Mouse (Mus musculus) thymus, adult 2 months (tissue): Measurements from ENCODE around the gene Dusp1. TPM values are rescaled to one million over a fixed set of nuclear protein-coding genes. Genes with fewer than 3 reads are reported as not detected.

ENCODE experiments used
- DNase-seq: peaks from one replicate; pipeline ENCODE4 v3.0.0; 2021
- H3K27ac ChIP-seq: fragments of 200-500 bp; 2 replicates; pipeline ENCODE4 v1.5.1; 2012; ENCODE audit warnings: low read length, control low read depth; ENCODE audit not compliant: control insufficient read depth, insufficient read depth
- H3K27me3 ChIP-seq: fragments of 200-500 bp; 2 replicates; pipeline ENCODE4 v1.6.1; 2012; ENCODE audit warnings: mild to moderate bottlenecking, low read length, moderate library complexity, mixed read lengths; ENCODE audit not compliant: control insufficient read depth, insufficient read depth
- H3K36me3 ChIP-seq: fragments of 200-500 bp; 2 replicates; pipeline ENCODE4 v1.6.1; 2012; ENCODE audit warnings: mild to moderate bottlenecking, low read length, moderate library complexity; ENCODE audit not compliant: control insufficient read depth, insufficient read depth
- H3K4me1 ChIP-seq: fragments of 200-500 bp; replicated peaks from 2 replicates; pipeline ENCODE4 v1.6.1; 2012; ENCODE audit warnings: low read length; ENCODE audit not compliant: control insufficient read depth, insufficient read depth
- H3K4me3 ChIP-seq: fragments of 200-500 bp; 2 replicates; pipeline ENCODE4 v1.5.1; 2012; ENCODE audit warnings: mild to moderate bottlenecking, low read length, control low read depth, moderate library complexity; ENCODE audit not compliant: control insufficient read depth, insufficient read depth
- CTCF ChIP-seq: fragments of 200-500 bp; IDR thresholded peaks from 2 replicates; pipeline ENCODE4 v1.5.1; 2012; ENCODE audit warnings: mild to moderate bottlenecking, control low read depth, low read length, moderate library complexity, borderline replicate concordance; ENCODE audit not compliant: control insufficient read depth, poor library complexity, insufficient read depth; ENCODE audit errors: extremely low read depth
- POLR2A ChIP-seq: fragments of 200-500 bp; IDR thresholded peaks from 2 replicates; pipeline ENCODE4 v1.6.1; 2012; ENCODE audit warnings: mild to moderate bottlenecking, low read length, control low read depth, moderate library complexity; ENCODE audit not compliant: control insufficient read depth, poor library complexity, insufficient read depth; ENCODE audit errors: extremely low read depth
- WGBS: fragments of 180-500 bp; shearing (Covaris S2); methylation state at CpG from one replicate; pipeline ENCODE4 v1.1.7; 2018; 5-methylcytosine and 5-hydroxymethylcytosine counted together
- polyA plus RNA-seq: library from polyadenylated mRNA; depleted of rRNA; stranded (reverse); fragments of >200 nt; gene quantifications from 2 replicates; pipeline ENCODE4 v1.2.3, GENCODE M21; 2012

Gene Dusp1
- polyA plus RNA-seq, 1 experiment, result 59.3 TPM

GRCm38 (mm10) chr17:26584558-26585136 is 22.7 kb upstream of the Dusp1 start:
- TF ChIP-seq CTCF, result no peak
- TF ChIP-seq POLR2A, result no peak
- 93% methylated on average over 15 of the region's 15 CpGs for WGBS
- Histone ChIP-seq H3K27ac (no peak overlapping the region; the same call in 1 of the 2 replicates), H3K27me3 (no peaks in the 10 kb centered on the region), H3K4me1 (no peaks in the 10 kb centered on the region), H3K4me3 (no peak overlapping the region), H3K36me3 (no peaks in the 10 kb centered on the region)
- no peak for DNase-seq

- H3K4me1 ChIP-seq, result no peaks in the 10 kb centered on the region
- H3K27ac ChIP-seq, result no peak overlapping the region
- H3K4me3 ChIP-seq, result no peak overlapping the region
- DNase-seq, result no peak
- WGBS, result 92% methylated on average over 4 of the region's 4 CpGs
- H3K27me3 ChIP-seq, result no peaks in the 10 kb centered on the region
- no peak for TF ChIP-seq CTCF
- TF ChIP-seq POLR2A, result no peak
- no peaks in the 10 kb centered on the region for H3K36me3 ChIP-seq
These were observed 22.1 kb upstream of the Dusp1 start for GRCm38 (mm10) chr17:26584063-26584462.

- Histone ChIP-seq H3K4me1 (no peaks in the 10 kb centered on the region), H3K4me3 (no peak overlapping the region), H3K36me3 (no peaks in the 10 kb centered on the region), H3K27me3 (no peaks in the 10 kb centered on the region), H3K27ac (no peak overlapping the region)
- no peak for TF ChIP-seq CTCF
- TF ChIP-seq POLR2A, result no peak
- DNase-seq, result no peak
- WGBS, result 98% methylated on average over 6 of the region's 6 CpGs
These were observed 21.7 kb upstream of the Dusp1 start for GRCm38 (mm10) chr17:26583606-26584005.

- no peak for TF ChIP-seq CTCF
- TF ChIP-seq POLR2A, result no peak
- H3K4me1 ChIP-seq, result peaks cover 2% of the 10 kb centered on the region; the same call in 1 of the 2 replicates
- no peaks in the 10 kb centered on the region for H3K36me3 ChIP-seq
- WGBS, result over 99% methylated on average over 9 of the region's 9 CpGs
- H3K27me3 ChIP-seq, result no peaks in the 10 kb centered on the region
- no peak for DNase-seq
- H3K4me3 ChIP-seq, result no peak overlapping the region
- H3K27ac ChIP-seq, result no peak overlapping the region
These were observed 21.1 kb upstream of the Dusp1 start for GRCm38 (mm10) chr17:26583056-26583455.

- no peaks in the 10 kb centered on the region for H3K27me3 ChIP-seq
- 98% methylated on average over 5 of the region's 5 CpGs for WGBS
- no peak for TF ChIP-seq POLR2A
- TF ChIP-seq CTCF, result no peak
- H3K36me3 ChIP-seq, result no peaks in the 10 kb centered on the region
- H3K4me3 ChIP-seq, result no peak overlapping the region
- DNase-seq, result no peak
- no peak overlapping the region for H3K27ac ChIP-seq
- peaks cover 9% of the 10 kb centered on the region; the same call in 1 of the 2 replicates for H3K4me1 ChIP-seq
These were observed 20.4 kb upstream of the Dusp1 start for GRCm38 (mm10) chr17:26582297-26582696.

GRCm38 (mm10) chr17:26580873-26581401 is 19.0 kb upstream of the Dusp1 start:
- Histone ChIP-seq H3K4me3 (no peak overlapping the region), H3K27me3 (no peaks in the 10 kb centered on the region), H3K27ac (no peak overlapping the region), H3K4me1 (peaks cover 13% of the 10 kb centered on the region; the same call in 1 of the 2 replicates), H3K36me3 (no peaks in the 10 kb centered on the region)
- DNase-seq, result no peak
- over 99% methylated on average over 3 of the region's 3 CpGs for WGBS
- no peak for TF ChIP-seq CTCF
- TF ChIP-seq POLR2A, result no peak
